Mouse (Mus musculus) midbrain, embryonic 13.5 days (tissue): ENCODE measurements at regions not wholly inside any gene's neighbourhood (a gene's known extent, or its start where the extent isn't known, plus 50 kb on each side); places are given as distances from the start of the nearest gene placed in this dataset.

Experiments used
- ATAC-seq: fragments of 200-750 bp; cut with Nextera tagmentation; 2 replicates; pipeline ENCODE4 v1.8.0; 2017; ENCODE audit warnings: mild to moderate bottlenecking, moderate TSS enrichment, moderate library complexity
- H3K27ac ChIP-seq: fragments of 300-500 bp; sonication (generic); 2 replicates; pipeline ENCODE4 v1.5.1; 2015; ENCODE audit warnings: inconsistent platforms, mild to moderate bottlenecking, moderate library complexity
- H3K27me3 ChIP-seq: fragments of 300-500 bp; sonication (generic); 2 replicates; pipeline ENCODE4 v1.6.1; 2015; ENCODE audit warnings: mild to moderate bottlenecking, inconsistent platforms
- H3K36me3 ChIP-seq: fragments of 300-500 bp; sonication (generic); 2 replicates; pipeline ENCODE4 v1.6.1; 2015; ENCODE audit warnings: mild to moderate bottlenecking, inconsistent platforms
- H3K4me1 ChIP-seq: fragments of 300-500 bp; sonication (generic); replicated peaks from 2 replicates; pipeline ENCODE4 v1.6.1; 2015; ENCODE audit warnings: inconsistent platforms
- H3K4me2 ChIP-seq: fragments of 300-500 bp; sonication (generic); replicated peaks from 2 replicates; pipeline ENCODE4 v1.6.1; 2015; ENCODE audit warnings: moderate library complexity, mild to moderate bottlenecking, inconsistent platforms
- H3K4me3 ChIP-seq: fragments of 300-500 bp; sonication (generic); replicated peaks from 2 replicates; pipeline ENCODE4 v1.5.1; 2015; ENCODE audit warnings: mild to moderate bottlenecking, inconsistent platforms
- H3K9ac ChIP-seq: fragments of 300-500 bp; sonication (generic); replicated peaks from 2 replicates; pipeline ENCODE4 v1.6.1; 2015; ENCODE audit warnings: mild to moderate bottlenecking, inconsistent platforms
- H3K9me3 ChIP-seq: fragments of 300-500 bp; sonication (generic); 2 replicates; pipeline ENCODE4 v1.6.1; 2016; ENCODE audit warnings: mild to moderate bottlenecking, inconsistent platforms
- WGBS: fragments of 180-500 bp; shearing (Covaris S2); methylation state at CpG from one replicate; pipeline ENCODE4 v1.1.7; 2015; 5-methylcytosine and 5-hydroxymethylcytosine counted together

DNA sequence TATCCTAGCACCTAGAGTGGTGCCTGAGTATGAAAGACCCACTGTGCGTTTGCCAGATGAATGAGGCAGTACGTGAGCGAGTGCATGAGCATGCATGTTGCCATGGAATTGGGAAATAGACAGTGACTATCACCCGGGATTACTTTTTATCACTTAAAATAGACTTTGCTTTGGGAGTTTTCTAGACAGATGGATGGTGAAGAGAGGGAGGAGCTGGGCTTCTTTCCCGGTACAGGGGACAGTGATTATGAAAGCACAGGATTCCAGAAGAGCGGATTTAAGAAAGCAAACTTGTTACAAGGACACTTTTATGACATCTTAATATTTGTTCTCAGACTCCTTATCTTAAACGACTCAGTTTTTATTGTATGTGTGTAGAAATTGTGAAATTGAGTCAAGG, 86.9 kb upstream of the Plpp4 start:
- H3K27me3 ChIP-seq, result no peaks in the 10 kb centered on the region
- H3K9me3 ChIP-seq, result no peaks in the 10 kb centered on the region
- H3K4me3 ChIP-seq, result no peak overlapping the region
- H3K27ac ChIP-seq, result no peak overlapping the region
- ATAC-seq, result no peak
- no peaks in the 10 kb centered on the region for H3K4me1 ChIP-seq
- WGBS, result 92% methylated on average over 7 of the region's 7 CpGs
- H3K9ac ChIP-seq, result no peak overlapping the region
- H3K4me2 ChIP-seq, result no peak overlapping the region
- no peaks in the 10 kb centered on the region for H3K36me3 ChIP-seq

DNA sequence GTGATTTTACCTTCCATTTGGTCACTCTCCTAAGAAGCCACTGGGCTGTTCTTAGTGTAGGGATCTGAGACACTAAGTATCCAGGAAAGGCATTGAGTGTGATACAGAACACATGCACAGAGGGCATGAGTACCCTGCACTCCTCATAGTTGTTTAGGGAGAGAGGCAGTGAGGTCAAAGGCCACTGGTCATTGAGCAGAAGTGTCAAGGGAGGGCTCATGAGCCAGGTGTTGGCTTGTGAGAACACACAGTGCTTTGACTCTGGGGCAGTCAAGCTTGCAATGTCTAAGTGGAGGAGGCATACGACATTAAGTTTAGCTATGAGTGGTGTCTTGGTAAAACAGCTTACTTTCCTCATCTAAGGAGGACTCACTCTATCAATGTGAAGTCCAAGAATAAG, 65.9 kb upstream of the Plpp4 start:
- 78% methylated on average over 1 of the region's 1 CpGs for WGBS
- H3K4me1 ChIP-seq, result no peaks in the 10 kb centered on the region

DNA sequence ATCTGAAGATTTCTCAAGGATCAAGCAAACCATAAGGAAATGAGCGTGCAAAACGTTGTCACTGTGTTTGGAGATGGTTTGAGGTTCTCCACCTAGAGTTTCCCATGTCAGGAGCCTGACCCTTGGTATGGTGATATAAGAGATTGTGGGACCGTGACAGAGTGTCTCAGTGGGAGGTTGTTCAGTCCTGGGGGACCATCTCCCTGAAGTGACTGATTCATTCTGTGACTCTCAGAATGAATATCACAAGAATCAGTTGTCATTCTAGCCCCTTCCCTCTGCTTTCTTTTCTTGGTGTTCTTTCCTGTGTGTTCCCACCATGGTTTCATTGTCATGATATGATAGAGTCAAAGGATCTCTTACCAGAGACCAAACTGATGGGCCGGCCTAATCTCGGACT, 49.8 kb upstream of the Plpp4 start:
- H3K27ac ChIP-seq, result no peak overlapping the region
- H3K4me1 ChIP-seq, result no peaks in the 10 kb centered on the region
- no peak overlapping the region for H3K9ac ChIP-seq
- H3K9me3 ChIP-seq, result no peaks in the 10 kb centered on the region
- H3K36me3 ChIP-seq, result no peaks in the 10 kb centered on the region
- H3K4me2 ChIP-seq, result no peak overlapping the region
- no peaks in the 10 kb centered on the region for H3K27me3 ChIP-seq
- H3K4me3 ChIP-seq, result no peak overlapping the region
- 83% methylated on average over 5 of the region's 5 CpGs for WGBS
- ATAC-seq, result no peak

More for the DNA sequence above, 65.9 kb upstream of the Plpp4 start:
- Histone ChIP-seq H3K36me3 (no peaks in the 10 kb centered on the region), H3K4me2 (no peak overlapping the region), H3K27ac (no peak overlapping the region), H3K9ac (no peak overlapping the region), H3K4me3 (no peak overlapping the region), H3K27me3 (no peaks in the 10 kb centered on the region), H3K9me3 (no peaks in the 10 kb centered on the region)
- ATAC-seq, result no peak
